Comparison of ENCODE assay signal across 8 mouse cellular contexts in genomic region chr4:118543158-118543530, GRCm38 (mm10). TPM values are rescaled to one million over a fixed set of nuclear protein-coding genes. Genes with fewer than 3 reads are reported as not detected.
DNase-seq lines count a peak whose midpoint lies in the region; ATAC-seq and TF ChIP-seq lines count a peak whose summit lies in the region.

No protein-coding gene starts in this region.

- H3K27me3 ChIP-seq in forebrain, embryonic 13.5 days = 0 out of 2 replicates have a peak, but pooled peaks cover 3% of the 10 kb centered on the region
- no peaks in the 10 kb centered on the region; the same call in 1 of the 2 replicates for H3K27me3 ChIP-seq in intestine, postnatal 0 days (replicated peaks; ENCODE audit: control insufficient read depth, insufficient read depth, low read length)
- no peaks in the 10 kb centered on the region for H3K27me3 ChIP-seq in liver, embryonic 15.5 days
- H3K27me3 ChIP-seq in neural tube, embryonic 15.5 days (replicated peaks) = peaks cover 8% of the 10 kb centered on the region

- peak overlapping the region; percentile 25 for H3K4me3 ChIP-seq in forebrain, embryonic 13.5 days
- peak overlapping the region; percentile 37 for H3K4me3 ChIP-seq in intestine, postnatal 0 days (ENCODE audit: low read depth, low read length)
- H3K4me3 ChIP-seq in liver, embryonic 15.5 days (replicated peaks) = peak overlapping the region; percentile 39
- H3K4me3 ChIP-seq in neural tube, embryonic 15.5 days (replicated peaks) = peak overlapping the region; percentile 29

- no peak overlapping the region for H3K27ac ChIP-seq in forebrain, embryonic 13.5 days
- H3K27ac ChIP-seq in intestine, postnatal 0 days (ENCODE audit: low read depth, low read length) = peak overlapping the region; percentile 92
- 0 out of 2 replicates have a peak overlapping the region, but pooled peaks have one; percentile 69 for H3K27ac ChIP-seq in liver, embryonic 15.5 days (replicated peaks)
- no peak overlapping the region for H3K27ac ChIP-seq in neural tube, embryonic 15.5 days (replicated peaks)

- intact Hi-C loops in left cerebral cortex, postnatal 10 days (cut with DNase I) = no loop called here

- WGBS in forebrain, embryonic 13.5 days = 24% methylated on average over 13 of the region's 13 CpGs
- 5% methylated on average over 13 of the region's 13 CpGs for WGBS in intestine, postnatal 0 days
- 12% methylated on average over 13 of the region's 13 CpGs for WGBS in liver, embryonic 15.5 days (ENCODE audit: insufficient replicate concordance)
- 21% methylated on average over 13 of the region's 13 CpGs for WGBS in neural tube, embryonic 15.5 days

- peak overlapping the region; percentile 58 for H3K4me2 ChIP-seq in forebrain, embryonic 13.5 days
- peak overlapping the region; percentile 65 for H3K4me2 ChIP-seq in intestine, postnatal 0 days (replicated peaks; ENCODE audit: low read depth)
- peak overlapping the region; percentile 60 for H3K4me2 ChIP-seq in liver, embryonic 15.5 days
- peak overlapping the region; percentile 60 for H3K4me2 ChIP-seq in neural tube, embryonic 15.5 days

- peaks cover 10% of the 10 kb centered on the region for H3K4me1 ChIP-seq in forebrain, embryonic 13.5 days
- peaks cover 7% of the 10 kb centered on the region; the same call in 1 of the 2 replicates for H3K4me1 ChIP-seq in intestine, postnatal 0 days (replicated peaks; ENCODE audit: control insufficient read depth, insufficient read depth, low read length)
- peaks cover 7% of the 10 kb centered on the region; the same call in 1 of the 2 replicates for H3K4me1 ChIP-seq in liver, embryonic 15.5 days (replicated peaks)
- H3K4me1 ChIP-seq in neural tube, embryonic 15.5 days = peaks cover 14% of the 10 kb centered on the region

- H3K9me3 ChIP-seq in forebrain, embryonic 13.5 days (replicated peaks) = peaks cover 2% of the 10 kb centered on the region
- H3K9me3 ChIP-seq in intestine, postnatal 0 days (ENCODE audit: control insufficient read depth) = no peaks in the 10 kb centered on the region
- H3K9me3 ChIP-seq in liver, embryonic 15.5 days (replicated peaks) = peaks cover 6% of the 10 kb centered on the region
- H3K9me3 ChIP-seq in neural tube, embryonic 15.5 days (replicated peaks) = peaks cover 3% of the 10 kb centered on the region; the same call in 1 of the 2 replicates

- TF ChIP-seq CTCF in intestine, postnatal 0 days (IDR thresholded peaks at IDR 0.05; ENCODE audit: low read depth) = peak; percentile 38; the same call in 1 of the 2 replicates

- no peaks in the 10 kb centered on the region for H3K36me3 ChIP-seq in forebrain, embryonic 13.5 days (ENCODE audit: poor library complexity, severe bottlenecking)
- no peaks in the 10 kb centered on the region for H3K36me3 ChIP-seq in intestine, postnatal 0 days (ENCODE audit: control insufficient read depth, insufficient read depth)
- no peaks in the 10 kb centered on the region for H3K36me3 ChIP-seq in liver, embryonic 15.5 days (replicated peaks)
- no peaks in the 10 kb centered on the region for H3K36me3 ChIP-seq in neural tube, embryonic 15.5 days

- no peak overlapping the region for H3K9ac ChIP-seq in forebrain, embryonic 13.5 days
- peak overlapping the region; percentile 46 for H3K9ac ChIP-seq in intestine, postnatal 0 days (ENCODE audit: low read depth, low read length)
- no peak overlapping the region for H3K9ac ChIP-seq in liver, embryonic 15.5 days
- H3K9ac ChIP-seq in neural tube, embryonic 15.5 days (replicated peaks) = no peak overlapping the region

- peak; percentile 34 to 61 for DNase-seq in left cerebral cortex, adult 8-10 months (ENCODE audit: low spot score in 2 of 2)
- DNase-seq in left cerebral cortex, postnatal 10 days (ENCODE audit: extremely low spot score in 1 of 2, low spot score in 2 of 2) = no peak
- no peak for DNase-seq in gastrocnemius, postnatal 25 days
- no peak for DNase-seq in cerebellum, adult 11 months

- ATAC-seq in forebrain, embryonic 13.5 days = no peak
- ATAC-seq in intestine, postnatal 0 days = peak; percentile 66
- no peak for ATAC-seq in liver, embryonic 15.5 days (ENCODE audit: insufficient read depth)
- ATAC-seq in neural tube, embryonic 15.5 days (ENCODE audit: low FRiP score) = peak; percentile 24; the same call in 1 of the 2 replicates

RNA-seq across cellular contexts. Expression of gene Tmem125, which starts 0.7 kb away (rescaled TPM):
- 10 to 100 TPM; 10.0 to 14.0 (median 11.1) TPM for total RNA-seq in left cerebral cortex, adult 8-10 months (2022)
- 1 to 10 TPM; 1.5 to 1.8 TPM for total RNA-seq in left cerebral cortex, postnatal 10 days (2021)
- polyA plus RNA-seq in forebrain, embryonic 13.5 days (2015; fragmentation: Nextera tagmentation; extraction: Ambion mirVana) = not detected in 2 replicates
- polyA plus RNA-seq in intestine, postnatal 0 days (2015; fragmentation: Nextera tagmentation; extraction: Ambion mirVana) = 19.8 and 20.7 TPM in 2 replicates
- polyA plus RNA-seq in liver, embryonic 15.5 days (2015; fragmentation: Nextera tagmentation; extraction: Ambion mirVana) = 1.9 and 2.0 TPM in 2 replicates
- polyA plus RNA-seq in neural tube, embryonic 15.5 days (2015; fragmentation: Nextera tagmentation; extraction: Ambion mirVana) = 0.20 and 1.8 TPM in 2 replicates
- not detected for total RNA-seq in gastrocnemius, postnatal 25 days (2021)

RNA-seq across cellular contexts. Expression of gene 2610528J11Rik, which starts 16.3 kb away (rescaled TPM):
- total RNA-seq in left cerebral cortex, adult 8-10 months (2022) = not detected
- not detected for total RNA-seq in left cerebral cortex, postnatal 10 days (2021)
- polyA plus RNA-seq in forebrain, embryonic 13.5 days (2015; fragmentation: Nextera tagmentation; extraction: Ambion mirVana) = 0.18 TPM in 1 of 2 replicates, not detected in the other
- polyA plus RNA-seq in intestine, postnatal 0 days (2015; fragmentation: Nextera tagmentation; extraction: Ambion mirVana) = 119 TPM in 2 replicates
- 6.4 and 6.8 TPM in 2 replicates for polyA plus RNA-seq in liver, embryonic 15.5 days (2015; fragmentation: Nextera tagmentation; extraction: Ambion mirVana)
- 3.7 TPM in 1 of 2 replicates, not detected in the other for polyA plus RNA-seq in neural tube, embryonic 15.5 days (2015; fragmentation: Nextera tagmentation; extraction: Ambion mirVana)
- not detected for total RNA-seq in gastrocnemius, postnatal 25 days (2021)

RNA-seq across cellular contexts. Expression of gene Tie1, which starts 53.3 kb away (rescaled TPM):
- total RNA-seq in left cerebral cortex, adult 8-10 months (2022) = 1 to 10 TPM; 6.6 to 9.4 (median 8.3) TPM
- total RNA-seq in left cerebral cortex, postnatal 10 days (2021) = 10 to 100 TPM; 13.6 to 13.7 TPM
- 11.6 and 11.9 TPM in 2 replicates for polyA plus RNA-seq in forebrain, embryonic 13.5 days (2015; fragmentation: Nextera tagmentation; extraction: Ambion mirVana)
- polyA plus RNA-seq in intestine, postnatal 0 days (2015; fragmentation: Nextera tagmentation; extraction: Ambion mirVana) = 11.3 and 11.9 TPM in 2 replicates
- 6.2 and 8.2 TPM in 2 replicates for polyA plus RNA-seq in liver, embryonic 15.5 days (2015; fragmentation: Nextera tagmentation; extraction: Ambion mirVana)
- 16.1 and 17.9 TPM in 2 replicates for polyA plus RNA-seq in neural tube, embryonic 15.5 days (2015; fragmentation: Nextera tagmentation; extraction: Ambion mirVana)
- 10 to 100 TPM; 15.8 to 20.1 TPM for total RNA-seq in gastrocnemius, postnatal 25 days (2021)

Comparison
In these comparisons a context has a peak if more than half of its experiments do, and no peak if none do; other contexts are left out.
1. DNase-seq: peak in left cerebral cortex, adult 8-10 months (2 of 2); none in left cerebral cortex, postnatal 10 days (0 of 2), gastrocnemius, postnatal 25 days (single experiment) and cerebellum, adult 11 months (single experiment).
2. ATAC-seq: peak in intestine, postnatal 0 days (single experiment) and neural tube, embryonic 15.5 days (single experiment); none in forebrain, embryonic 13.5 days (single experiment) and liver, embryonic 15.5 days (single experiment).
3. H3K27ac ChIP-seq: peak in intestine, postnatal 0 days (single experiment) and liver, embryonic 15.5 days (single experiment); none in forebrain, embryonic 13.5 days (single experiment) and neural tube, embryonic 15.5 days (single experiment).
4. RNA of gene 2610528J11Rik, which starts 16.3 kb away (polyA plus RNA-seq): 119 TPM in intestine, postnatal 0 days; 6.4 to 6.8 TPM in liver, embryonic 15.5 days, 0.18 TPM in forebrain, embryonic 13.5 days and 3.7 TPM in neural tube, embryonic 15.5 days; every median in the first group is over 10 times any median in the second.
5. Peak in every context shown above with its lines, with median percentiles within 50 percentile points of each other: H3K4me2 ChIP-seq and H3K4me3 ChIP-seq.